Mouse (Mus musculus) kidney, adult 2 months (tissue): Measurements from ENCODE around the gene Dctn1.

Source experiments
- CTCF ChIP-seq: fragments of 200-500 bp; conservative IDR thresholded peaks from 2 replicates; pipeline ENCODE4 v1.5.1; 2011; ENCODE audit warnings: low read depth, mild to moderate bottlenecking, control low read depth, low read length, moderate library complexity, mixed read lengths; ENCODE audit not compliant: insufficient read depth, insufficient read length
- POLR2A ChIP-seq: fragments of 200-500 bp; IDR thresholded peaks from one replicate; pipeline ENCODE4 v1.6.1; 2011; ENCODE audit warnings: low read depth, low read length, control low read depth

DNA sequence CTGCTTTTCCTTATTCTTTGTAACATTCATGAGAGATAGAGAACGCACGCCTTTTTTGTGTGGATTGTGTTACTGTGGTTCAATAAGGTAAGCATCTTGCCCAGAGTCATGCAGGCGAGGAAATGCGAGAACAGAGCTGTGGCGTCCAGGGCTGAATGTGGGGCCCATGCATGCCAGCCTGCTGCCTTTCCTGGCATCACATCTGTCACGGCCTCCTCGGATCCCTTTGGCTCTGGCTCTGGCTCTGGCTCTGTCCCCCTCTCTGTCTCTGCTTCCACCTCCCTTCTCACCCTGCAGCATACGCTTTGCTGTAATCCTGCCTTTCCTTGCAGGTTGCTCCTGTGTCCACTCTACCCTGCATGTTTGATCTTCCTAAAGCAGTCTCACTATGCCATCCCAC is 10.3 kb downstream of the Dctn1 start:
- TF ChIP-seq CTCF (no peak), POLR2A (no peak)
